Mouse (Mus musculus): Measurements from ENCODE around the gene Apopt1. TPM values are rescaled to one million over a fixed set of nuclear protein-coding genes. Genes with fewer than 3 reads are reported as not detected.
A peak's percentile ranks its signal among the peaks of the same experiment; 100 is the strongest.

Gene Apopt1
- total RNA-seq, 1 experiment from 2014 or later = 71.2 TPM

GRCm38 (mm10) chr12:111777919-111778318 is 64.9 kb downstream of the Apopt1 start:
- DNase-seq = no peak

GRCm38 (mm10) chr12:111779544-111779943 is 66.5 kb downstream of the Apopt1 start:
- no peak for DNase-seq

- no peak for DNase-seq
These were observed 72.1 kb downstream of the Apopt1 start for GRCm38 (mm10) chr12:111785174-111785573.

- DNase-seq = no peak
These were observed 74.0 kb downstream of the Apopt1 start for GRCm38 (mm10) chr12:111787015-111787414.

- DNase-seq = no peak
These were observed 77.0 kb downstream of the Apopt1 start for GRCm38 (mm10) chr12:111790090-111790489.

GRCm38 (mm10) chr12:111790631-111791030 is 77.6 kb downstream of the Apopt1 start:
- DNase-seq = no peak

- DNase-seq = no peak
These were observed 78.5 kb downstream of the Apopt1 start for GRCm38 (mm10) chr12:111791474-111792104.

- peak; percentile 69 for DNase-seq
These were observed 81.0 kb downstream of the Apopt1 start for GRCm38 (mm10) chr12:111794102-111794501.

GRCm38 (mm10) chr12:111794526-111795179 is 81.6 kb downstream of the Apopt1 start:
- no peak for DNase-seq

- DNase-seq = no peak
These were observed 82.3 kb downstream of the Apopt1 start for GRCm38 (mm10) chr12:111795180-111795895.

- DNase-seq = no peak
These were observed 84.2 kb downstream of the Apopt1 start for GRCm38 (mm10) chr12:111797251-111797650.

- no peak for DNase-seq
These were observed 85.4 kb downstream of the Apopt1 start for GRCm38 (mm10) chr12:111798493-111798892.

GRCm38 (mm10) chr12:111800459-111801183 is 87.6 kb downstream of the Apopt1 start:
- no peak for DNase-seq

GRCm38 (mm10) chr12:111803538-111803937 is 90.5 kb downstream of the Apopt1 start:
- DNase-seq = no peak

Other genes starting within 250 kb of the Apopt1 start
- not detected in 2 replicates for gene Gm266, start 227.4 kb upstream of the Apopt1 start, total RNA-seq (2021)
- gene Eif5, start 175.2 kb upstream of the Apopt1 start, total RNA-seq (2021) = 338 and 346 TPM in 2 replicates
- gene Mark3, start 138.7 kb upstream of the Apopt1 start, total RNA-seq (2021) = 101 and 109 TPM in 2 replicates
- gene Ckb, start 40.9 kb upstream of the Apopt1 start, total RNA-seq (2021) = 24.3 and 27.3 TPM in 2 replicates
- 9.6 and 11.0 TPM in 2 replicates for gene Trmt61a, start 35.2 kb upstream of the Apopt1 start, total RNA-seq (2021)
- 34.8 and 36.2 TPM in 2 replicates for gene Bag5, start within 50 bp of the Apopt1 start, total RNA-seq (2021)
- 118 and 144 TPM in 2 replicates for gene Klc1, start 45.6 kb downstream of the Apopt1 start, total RNA-seq (2021)
- gene Xrcc3, start 100.6 kb downstream of the Apopt1 start, total RNA-seq (2021) = 14.7 and 17.7 TPM in 2 replicates
- gene Zfyve21, start 100.9 kb downstream of the Apopt1 start, total RNA-seq (2021) = 99.4 and 105 TPM in 2 replicates
- gene Ppp1r13b, start 194.8 kb downstream of the Apopt1 start, total RNA-seq (2021) = 16.3 and 18.1 TPM in 2 replicates

Measured in adrenal gland, postnatal 25 days (tissue).